Mouse (Mus musculus) erythroblast, embryonic 14.5 days (primary cell): ENCODE measurements around the gene Tff3.

Source experiments
- GATA1 ChIP-seq: IDR thresholded peaks from 2 replicates; pipeline ENCODE4 v1.6.1; 2012; ENCODE audit warnings: low read length, inconsistent platforms, mixed read lengths
- TAL1 ChIP-seq: IDR thresholded peaks from 3 replicates; pipeline ENCODE4 v1.6.1; 2012; ENCODE audit warnings: low read length, inconsistent platforms, mixed read lengths

DNA sequence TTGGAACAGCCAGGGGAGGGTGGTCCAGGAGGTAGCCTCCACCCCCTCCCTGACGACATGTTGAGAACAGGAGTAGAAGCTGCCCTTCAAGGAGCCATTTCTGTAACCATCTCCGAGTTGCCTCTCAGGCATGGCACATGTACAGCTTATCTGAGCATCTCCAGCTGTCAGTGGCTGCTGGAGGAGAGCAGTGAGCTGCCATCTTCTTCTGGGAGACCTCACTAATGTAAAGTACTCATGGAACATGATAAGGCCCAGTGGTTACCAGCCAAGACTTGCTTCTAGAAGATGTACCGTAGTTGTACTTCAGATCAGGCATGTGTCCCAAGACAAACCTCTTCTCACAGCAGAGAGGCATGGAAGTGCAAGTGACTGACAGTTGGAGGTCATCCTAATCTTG is 43.9 kb downstream of the Tff3 start:
- TF ChIP-seq TAL1: no peak
- TF ChIP-seq GATA1: peak; percentile 65
